ENCODE assay signal across 26 mouse cellular contexts in the genomic region with DNA sequence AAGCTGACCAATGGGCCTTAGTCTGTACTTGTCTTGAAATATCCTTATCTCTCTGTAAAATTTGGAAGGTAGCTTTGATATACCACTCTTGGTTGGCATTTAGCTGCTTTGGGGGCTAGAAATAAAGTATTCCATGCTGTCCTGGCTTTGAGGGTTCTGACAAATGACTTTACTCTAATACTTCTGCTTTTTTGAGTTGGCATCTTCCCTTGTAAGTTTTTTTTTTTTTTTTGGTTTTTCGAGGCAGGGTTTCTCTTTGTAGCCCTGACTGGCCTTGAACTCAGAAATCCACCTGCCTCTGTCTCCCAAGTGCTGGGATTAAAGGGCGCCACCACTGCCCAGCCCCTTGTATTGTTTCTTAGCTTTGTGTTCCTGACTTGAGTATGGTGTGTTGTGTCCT.
"Had no signal": no experiment of that assay in that cellular context is flagged by ENCODE, and none has a peak within 500 bp of the region (broad histone marks: within the 10 kb centered on the region; RNA-seq: fewer than 3 reads in every experiment).

No protein-coding gene starts in this region.

- H3K27me3 ChIP-seq: heart, embryonic 12.5 days; intestine, embryonic 15.5 days; liver, embryonic 13.5 days had no signal

- H3K4me2 ChIP-seq: heart, embryonic 12.5 days; hindbrain, embryonic 12.5 days; hindbrain, embryonic 14.5 days; intestine, embryonic 15.5 days; limb, embryonic 12.5 days; liver, embryonic 11.5 days; liver, embryonic 13.5 days had no signal

- H3K36me3 ChIP-seq: heart, embryonic 10.5 days; heart, embryonic 12.5 days; hindbrain, embryonic 10.5 days; hindbrain, embryonic 12.5 days; intestine, embryonic 15.5 days; limb, embryonic 10.5 days; limb, embryonic 12.5 days; liver, embryonic 13.5 days had no signal

- H3K9me3 ChIP-seq: heart, embryonic 10.5 days; heart, embryonic 12.5 days; hindbrain, embryonic 10.5 days; hindbrain, embryonic 12.5 days; intestine, embryonic 15.5 days; limb, embryonic 10.5 days; limb, embryonic 12.5 days; liver, embryonic 13.5 days had no signal

- H3K9ac ChIP-seq: heart, embryonic 12.5 days; hindbrain, embryonic 12.5 days; hindbrain, embryonic 14.5 days; intestine, embryonic 15.5 days; limb, embryonic 12.5 days; liver, embryonic 13.5 days had no signal

- H3K4me3 ChIP-seq: gastrocnemius, adult 2 months; heart, embryonic 10.5 days; heart, embryonic 12.5 days; hindbrain, embryonic 10.5 days; hindbrain, embryonic 12.5 days; intestine, embryonic 15.5 days; left cerebral cortex, adult 2 months; limb, embryonic 10.5 days; limb, embryonic 12.5 days; liver, embryonic 13.5 days had no signal

- DNase-seq: gastrocnemius, adult 2 months; gastrocnemius, postnatal 10 days; gastrocnemius, postnatal 25 days; heart, adult 18-20 months; heart, postnatal 10 days; heart, postnatal 4 days; kidney, adult 18-20 months; kidney, adult 8-10 months; kidney, postnatal 14 days; kidney, postnatal 36 days; liver; liver, embryonic 13.5 days had no signal

- ATAC-seq: hindbrain, embryonic 16.5 days; inflammation-experienced regulatory T-cells, adult 6 months; intestine, embryonic 15.5 days; intestine, postnatal 0 days had no signal

- H3K27ac ChIP-seq: gastrocnemius, adult 2 months; heart, embryonic 10.5 days; hindbrain, embryonic 10.5 days; hindbrain, embryonic 12.5 days; hindbrain, embryonic 14.5 days; intestine, embryonic 15.5 days; kidney, postnatal 0 days; left cerebral cortex, adult 2 months; limb, embryonic 10.5 days; limb, embryonic 12.5 days; liver, embryonic 13.5 days had no signal

- H3K4me1 ChIP-seq: heart, embryonic 10.5 days had no signal
